Mouse (Mus musculus): ENCODE results near the gene Tmem121b. TPM values are rescaled to one million over a fixed set of nuclear protein-coding genes. Genes with fewer than 3 reads are reported as not detected.

Tmem121b gene
- polyA plus RNA-seq, 1 experiment from 2014 or later: 0.04 TPM

DNA sequence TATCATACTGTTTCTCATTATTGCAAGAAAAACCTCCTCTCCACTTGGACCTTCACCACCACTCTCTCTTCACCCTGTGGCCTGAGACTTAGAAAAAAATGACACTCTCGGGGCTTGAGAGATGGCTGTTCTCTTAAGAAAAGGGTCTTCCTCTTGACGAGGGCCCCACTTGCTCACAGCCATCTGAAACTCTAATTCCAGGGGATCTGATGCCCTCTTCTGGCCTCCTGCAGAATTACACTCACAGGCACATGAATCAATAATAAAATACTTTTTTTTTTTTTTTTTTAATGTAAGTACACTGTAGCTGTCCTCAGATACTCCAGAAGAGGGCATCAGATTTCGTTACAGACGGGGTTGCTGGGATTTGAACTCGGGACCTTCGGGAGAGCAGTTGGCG is 36.5 kb downstream of the Tmem121b start:
- Histone ChIP-seq H3K9ac (ENCODE audit: low read depth, low read length) (no peak overlapping the region), H3K4me1 (ENCODE audit: control insufficient read depth, insufficient read depth, low read length) (no peaks in the 10 kb centered on the region), H3K27ac (replicated peaks; ENCODE audit: low read depth, low read length) (no peak overlapping the region), H3K4me3 (ENCODE audit: low read depth, low read length) (no peak overlapping the region), H3K27me3 (replicated peaks; ENCODE audit: control insufficient read depth, insufficient read depth, low read length) (peaks cover 11% of the 10 kb centered on the region), H3K4me2 (ENCODE audit: low read depth, low read length) (no peak overlapping the region), H3K36me3 (ENCODE audit: control insufficient read depth, insufficient read depth, low read length) (no peaks in the 10 kb centered on the region), H3K9me3 (ENCODE audit: control insufficient read depth, low read length) (no peaks in the 10 kb centered on the region)
- ATAC-seq (ENCODE audit: low read depth): no peak
- no peak for DNase-seq (ENCODE audit: low spot score)
- 67% methylated on average over 7 of the region's 7 CpGs for WGBS

DNA sequence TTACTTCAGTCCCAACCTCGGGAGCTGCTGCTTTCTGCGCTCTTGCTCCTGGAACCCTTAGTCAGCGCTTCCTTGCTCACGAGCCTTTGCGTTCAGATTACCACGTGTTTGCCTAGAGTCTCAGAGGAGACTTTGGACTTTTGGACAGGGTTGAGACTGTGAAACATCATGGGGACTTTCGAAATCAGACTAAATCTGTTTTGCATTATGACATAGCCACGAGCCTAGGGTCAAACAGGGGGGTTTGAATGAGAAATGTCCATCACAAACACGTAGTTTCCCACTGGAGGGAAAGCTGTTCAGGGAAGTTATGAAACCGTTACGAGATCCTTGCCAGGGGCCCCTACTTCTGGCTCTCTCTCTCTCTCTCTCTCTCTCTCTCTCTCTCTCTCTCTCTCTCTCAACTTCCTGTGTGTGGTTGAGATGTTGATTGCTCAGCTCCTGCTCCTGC is 39.0 kb downstream of the Tmem121b start:
- H3K27ac ChIP-seq (replicated peaks; ENCODE audit: low read depth, low read length): no peak overlapping the region
- H3K4me3 ChIP-seq (ENCODE audit: low read depth, low read length): no peak overlapping the region
- H3K36me3 ChIP-seq (ENCODE audit: control insufficient read depth, insufficient read depth, low read length): no peaks in the 10 kb centered on the region
- H3K4me1 ChIP-seq (ENCODE audit: control insufficient read depth, insufficient read depth, low read length): no peaks in the 10 kb centered on the region
- no peaks in the 10 kb centered on the region for H3K27me3 ChIP-seq (replicated peaks; ENCODE audit: control insufficient read depth, insufficient read depth, low read length)
- DNase-seq (ENCODE audit: low spot score): peak; percentile 58
- peak; percentile 55; the same call in 1 of the 2 replicates for ATAC-seq (ENCODE audit: low read depth)
- H3K9ac ChIP-seq (ENCODE audit: low read depth, low read length): no peak overlapping the region
- peak overlapping the region; percentile 20; the same call in 1 of the 2 replicates for H3K4me2 ChIP-seq (ENCODE audit: low read depth, low read length)
- H3K9me3 ChIP-seq (ENCODE audit: control insufficient read depth, low read length): no peaks in the 10 kb centered on the region
- WGBS: 39% methylated on average over 11 of the region's 11 CpGs

DNA sequence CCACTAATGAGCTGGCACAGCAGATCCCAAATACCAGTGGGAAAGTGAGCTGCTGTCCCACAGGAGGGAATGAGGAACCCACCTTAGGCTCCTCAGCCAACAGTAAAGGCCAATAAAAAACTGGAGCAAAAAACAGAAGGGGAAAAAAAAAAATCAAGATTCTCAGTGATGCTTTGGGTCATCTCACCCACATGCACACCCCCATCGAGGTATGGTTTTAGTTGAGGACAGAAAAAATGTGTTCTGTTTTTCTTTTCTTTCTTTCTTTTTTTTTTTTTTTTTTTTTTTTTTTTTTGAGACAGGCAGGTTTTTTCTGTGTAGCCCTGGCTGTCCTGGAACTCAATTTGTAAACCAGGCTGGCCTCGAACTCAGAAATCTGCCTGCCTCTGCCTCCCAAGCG is 40.1 kb downstream of the Tmem121b start:
- no peak for ATAC-seq (ENCODE audit: low read depth)

DNA sequence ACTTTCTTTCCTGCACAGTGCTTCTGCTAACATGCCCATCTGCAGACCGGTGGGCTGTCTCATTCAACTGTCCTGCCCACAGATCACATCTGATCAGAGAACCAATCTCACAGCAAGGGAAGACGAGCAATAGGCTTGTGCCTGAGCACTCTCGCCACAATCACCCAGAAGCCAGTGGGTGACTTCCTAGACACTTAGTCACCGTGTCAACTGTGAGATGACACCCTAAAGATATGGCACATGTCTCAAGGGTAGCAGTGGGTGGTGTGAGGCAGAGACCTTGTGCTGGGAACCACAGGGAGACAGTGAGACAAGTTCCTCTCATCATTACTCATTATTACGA is 40.5 kb downstream of the Tmem121b start:
- no peak overlapping the region for H3K4me3 ChIP-seq (ENCODE audit: low read depth, low read length)
- H3K4me2 ChIP-seq (ENCODE audit: low read depth, low read length): no peak overlapping the region
- ATAC-seq (ENCODE audit: low read depth) (no peak), DNase-seq (ENCODE audit: low spot score) (no peak)
- H3K4me1 ChIP-seq (ENCODE audit: control insufficient read depth, insufficient read depth, low read length): no peaks in the 10 kb centered on the region
- no peak overlapping the region for H3K9ac ChIP-seq (ENCODE audit: low read depth, low read length)
- H3K27ac ChIP-seq (replicated peaks; ENCODE audit: low read depth, low read length): no peak overlapping the region
- no peaks in the 10 kb centered on the region for H3K27me3 ChIP-seq (replicated peaks; ENCODE audit: control insufficient read depth, insufficient read depth, low read length)
- no peaks in the 10 kb centered on the region for H3K36me3 ChIP-seq (ENCODE audit: control insufficient read depth, insufficient read depth, low read length)
- WGBS: 83% methylated on average over 5 of the region's 5 CpGs
- H3K9me3 ChIP-seq (ENCODE audit: control insufficient read depth, low read length): no peaks in the 10 kb centered on the region

More for the DNA sequence above, 40.1 kb downstream of the Tmem121b start:
- Histone ChIP-seq H3K4me2 (ENCODE audit: low read depth, low read length) (no peak overlapping the region), H3K27ac (replicated peaks; ENCODE audit: low read depth, low read length) (no peak overlapping the region), H3K4me3 (ENCODE audit: low read depth, low read length) (no peak overlapping the region), H3K9me3 (ENCODE audit: control insufficient read depth, low read length) (no peaks in the 10 kb centered on the region), H3K27me3 (replicated peaks; ENCODE audit: control insufficient read depth, insufficient read depth, low read length) (no peaks in the 10 kb centered on the region), H3K4me1 (ENCODE audit: control insufficient read depth, insufficient read depth, low read length) (no peaks in the 10 kb centered on the region), H3K9ac (ENCODE audit: low read depth, low read length) (no peak overlapping the region), H3K36me3 (ENCODE audit: control insufficient read depth, insufficient read depth, low read length) (no peaks in the 10 kb centered on the region)
- WGBS: 91% methylated on average over 3 of the region's 3 CpGs
- no peak for DNase-seq (ENCODE audit: low spot score)

DNA sequence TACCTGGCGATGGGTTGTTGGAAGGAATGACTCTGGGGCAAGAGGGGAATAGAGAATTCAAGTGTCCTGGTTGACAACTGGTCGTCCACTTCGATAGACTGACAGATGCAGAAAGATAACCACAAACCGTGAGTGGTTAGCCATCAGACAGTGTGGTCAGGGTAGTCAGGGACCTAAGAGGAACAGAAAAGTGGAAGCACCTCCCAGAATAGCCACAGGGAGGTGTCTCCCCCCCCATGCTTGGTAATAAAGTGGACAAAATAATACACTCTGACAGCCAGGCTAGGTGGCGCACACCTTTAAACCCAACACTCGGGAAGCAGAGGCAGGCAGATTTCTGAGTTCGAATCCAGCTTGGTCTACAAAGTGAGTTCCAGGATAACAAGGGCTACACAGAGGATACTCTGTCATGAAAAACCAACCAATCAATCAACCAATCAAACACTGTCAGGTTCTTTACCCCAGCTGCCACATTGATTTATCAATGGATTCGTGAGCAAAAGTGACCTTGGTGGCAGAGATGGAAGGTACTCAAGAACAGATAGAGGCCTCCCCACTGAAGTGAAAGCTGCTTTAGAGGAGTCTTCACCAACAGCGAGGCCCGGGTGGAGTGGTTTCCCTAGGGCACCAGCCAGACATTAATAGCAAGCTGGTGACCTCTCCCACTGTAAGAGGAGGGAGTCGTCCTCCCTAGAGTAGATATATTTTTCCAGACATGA is 41.1 kb downstream of the Tmem121b start:
- no peak for ATAC-seq (ENCODE audit: low read depth)
- Histone ChIP-seq H3K36me3 (ENCODE audit: control insufficient read depth, insufficient read depth, low read length) (no peaks in the 10 kb centered on the region), H3K27ac (replicated peaks; ENCODE audit: low read depth, low read length) (no peak overlapping the region), H3K4me1 (ENCODE audit: control insufficient read depth, insufficient read depth, low read length) (no peaks in the 10 kb centered on the region), H3K9me3 (ENCODE audit: control insufficient read depth, low read length) (no peaks in the 10 kb centered on the region), H3K4me2 (ENCODE audit: low read depth, low read length) (no peak overlapping the region), H3K27me3 (replicated peaks; ENCODE audit: control insufficient read depth, insufficient read depth, low read length) (no peaks in the 10 kb centered on the region), H3K4me3 (ENCODE audit: low read depth, low read length) (no peak overlapping the region), H3K9ac (ENCODE audit: low read depth, low read length) (no peak overlapping the region)
- DNase-seq (ENCODE audit: low spot score): no peak
- 87% methylated on average over 11 of the region's 11 CpGs for WGBS

DNA sequence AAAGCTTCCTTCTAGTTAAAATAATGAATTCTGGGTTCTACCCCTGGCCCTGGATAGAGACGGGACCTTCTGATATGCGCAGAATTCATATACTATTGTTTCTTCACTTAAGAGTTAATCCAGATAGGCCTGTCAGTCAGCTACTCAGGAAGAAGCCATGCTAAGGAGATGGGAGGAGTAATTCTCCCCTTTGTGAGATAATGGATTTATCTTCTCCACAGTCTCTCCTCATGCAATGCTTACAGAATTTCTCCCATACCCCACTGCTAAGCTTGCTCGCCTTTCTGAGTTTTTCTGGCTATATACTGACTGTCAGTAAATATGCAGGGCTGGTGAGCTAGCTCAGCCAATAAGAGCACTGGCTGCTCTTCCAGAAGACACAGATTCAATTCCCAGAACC is 43.4 kb downstream of the Tmem121b start:
- Histone ChIP-seq H3K9me3 (ENCODE audit: control insufficient read depth, low read length) (no peaks in the 10 kb centered on the region), H3K27me3 (replicated peaks; ENCODE audit: control insufficient read depth, insufficient read depth, low read length) (no peaks in the 10 kb centered on the region)

DNA sequence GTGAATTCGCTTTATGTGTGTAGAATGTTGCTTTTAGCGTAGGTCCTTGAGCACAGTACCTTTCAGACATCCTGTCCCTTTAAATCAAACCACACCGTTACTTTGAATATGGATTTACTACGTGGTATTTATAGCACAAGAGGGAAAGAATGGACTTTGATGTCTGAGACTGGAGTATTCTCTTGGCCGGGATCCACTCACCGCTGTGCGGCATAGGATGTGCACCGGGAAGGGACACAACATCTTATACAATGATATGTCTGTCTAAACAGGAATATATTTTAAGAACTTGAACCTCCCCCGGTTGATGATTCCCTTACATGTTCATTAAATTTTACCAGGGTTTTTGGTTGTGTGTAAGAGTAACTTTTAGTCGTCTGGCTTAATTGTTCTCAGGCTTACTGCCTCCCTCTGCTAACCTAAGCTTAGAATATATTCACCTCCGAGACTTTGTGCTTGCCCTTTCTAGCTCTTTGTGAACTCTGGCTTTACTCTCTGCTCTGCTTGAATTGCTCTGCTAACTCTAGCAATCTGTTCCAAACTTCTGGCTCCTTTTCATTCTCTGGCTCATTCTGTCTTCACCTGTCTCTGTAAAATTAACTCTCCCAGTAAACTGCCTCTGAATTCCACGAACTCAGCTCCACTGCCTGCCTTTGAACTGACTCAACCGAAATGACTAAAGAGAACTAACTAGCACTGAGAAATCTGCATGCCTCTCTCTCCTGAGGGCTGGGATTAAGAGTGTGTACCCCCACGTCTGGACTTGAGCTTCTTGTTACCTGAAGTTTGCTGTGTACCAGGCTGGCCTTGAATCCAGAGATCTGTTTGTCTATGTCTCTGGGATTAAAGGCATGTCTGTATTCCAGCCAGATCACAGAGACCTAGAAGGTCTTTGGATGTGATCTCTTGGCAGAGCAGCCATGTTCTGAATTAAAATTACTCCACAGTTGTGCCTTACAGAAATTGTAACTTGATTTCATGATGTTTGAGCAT is 49.9 kb downstream of the Tmem121b start:
- WGBS: 74% methylated on average over 14 of the region's 14 CpGs
- DNase-seq (ENCODE audit: low spot score) (no peak), ATAC-seq (ENCODE audit: low read depth) (no peak)
- Histone ChIP-seq H3K27ac (replicated peaks; ENCODE audit: low read depth, low read length) (no peak overlapping the region), H3K4me1 (ENCODE audit: control insufficient read depth, insufficient read depth, low read length) (no peaks in the 10 kb centered on the region), H3K36me3 (ENCODE audit: control insufficient read depth, insufficient read depth, low read length) (peaks cover 38% of the 10 kb centered on the region), H3K4me2 (ENCODE audit: low read depth, low read length) (no peak overlapping the region), H3K27me3 (replicated peaks; ENCODE audit: control insufficient read depth, insufficient read depth, low read length) (no peaks in the 10 kb centered on the region), H3K4me3 (ENCODE audit: low read depth, low read length) (no peak overlapping the region), H3K9ac (ENCODE audit: low read depth, low read length) (no peak overlapping the region), H3K9me3 (ENCODE audit: control insufficient read depth, low read length) (no peaks in the 10 kb centered on the region)

More for the DNA sequence above, 43.4 kb downstream of the Tmem121b start:
- H3K4me2 ChIP-seq (ENCODE audit: low read depth, low read length): no peak overlapping the region
- no peak overlapping the region for H3K9ac ChIP-seq (ENCODE audit: low read depth, low read length)
- H3K4me1 ChIP-seq (ENCODE audit: control insufficient read depth, insufficient read depth, low read length): no peaks in the 10 kb centered on the region
- ATAC-seq (ENCODE audit: low read depth) (no peak), DNase-seq (ENCODE audit: low spot score) (no peak)
- H3K4me3 ChIP-seq (ENCODE audit: low read depth, low read length): no peak overlapping the region
- no peak overlapping the region for H3K27ac ChIP-seq (replicated peaks; ENCODE audit: low read depth, low read length)
- WGBS: 92% methylated on average over 3 of the region's 3 CpGs
- H3K36me3 ChIP-seq (ENCODE audit: control insufficient read depth, insufficient read depth, low read length): peaks cover 5% of the 10 kb centered on the region; the same call in 1 of the 2 replicates

DNA sequence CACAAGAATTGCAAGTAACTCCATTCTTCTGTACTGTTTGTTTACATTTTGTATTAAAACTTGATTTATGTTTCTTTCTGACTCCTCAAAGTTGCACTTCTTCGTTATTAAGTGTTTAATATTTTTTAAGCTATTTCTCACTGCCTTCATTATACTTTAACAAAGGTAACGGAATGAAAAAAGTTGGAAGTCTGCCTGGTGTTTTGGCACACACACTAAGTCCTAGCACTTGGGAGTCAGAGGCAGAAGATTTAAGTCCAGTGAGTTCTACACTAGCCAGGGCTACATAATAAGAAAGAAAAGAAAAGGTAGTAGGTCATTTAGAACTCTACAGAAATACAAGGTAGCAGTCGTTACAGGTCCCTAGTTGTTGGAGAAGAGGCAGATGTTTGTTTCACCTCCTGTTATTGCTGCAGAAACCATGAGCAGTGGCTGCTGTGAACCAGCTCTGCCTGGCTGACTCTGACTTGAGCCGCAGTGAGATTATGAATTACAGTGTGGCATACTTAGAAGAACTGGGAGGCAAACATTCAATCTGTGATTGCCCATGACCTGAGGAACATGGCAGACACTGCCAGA is 51.3 kb downstream of the Tmem121b start:
- Histone ChIP-seq H3K27me3 (replicated peaks; ENCODE audit: control insufficient read depth, insufficient read depth, low read length) (no peaks in the 10 kb centered on the region), H3K27ac (replicated peaks; ENCODE audit: low read depth, low read length) (no peak overlapping the region), H3K9ac (ENCODE audit: low read depth, low read length) (no peak overlapping the region), H3K4me3 (ENCODE audit: low read depth, low read length) (no peak overlapping the region), H3K9me3 (ENCODE audit: control insufficient read depth, low read length) (no peaks in the 10 kb centered on the region), H3K36me3 (ENCODE audit: control insufficient read depth, insufficient read depth, low read length) (peaks cover 48% of the 10 kb centered on the region), H3K4me1 (ENCODE audit: control insufficient read depth, insufficient read depth, low read length) (no peaks in the 10 kb centered on the region), H3K4me2 (ENCODE audit: low read depth, low read length) (no peak overlapping the region)
- DNase-seq (ENCODE audit: low spot score) (no peak), ATAC-seq (ENCODE audit: low read depth) (no peak)
- WGBS: 91% methylated on average over 4 of the region's 4 CpGs
